Mouse (Mus musculus) gastrocnemius, adult 2 months (tissue): ENCODE results near the gene Lztr1. TPM values are rescaled to one million over a fixed set of nuclear protein-coding genes. Genes with fewer than 3 reads are reported as not detected.

Source experiments
- DNase-seq: peaks from one replicate; pipeline ENCODE4 v3.0.0; 2022
- H3K27ac ChIP-seq: fragments of 200-600 bp; 2 replicates; pipeline ENCODE4 v1.8.1; 2022; ENCODE audit warnings: mild to moderate bottlenecking
- H3K4me3 ChIP-seq: fragments of 200-600 bp; 2 replicates; pipeline ENCODE4 v1.8.1; 2022; ENCODE audit warnings: mild to moderate bottlenecking, moderate library complexity
- CTCF ChIP-seq: fragments of 200-600 bp; IDR thresholded peaks from 2 replicates; pipeline ENCODE4 v1.8.1; 2022; ENCODE audit warnings: antibody characterized with exemption, mild to moderate bottlenecking, moderate library complexity
- intact Hi-C: fragments of 180-260 bp; cut with DNase I; formaldehyde crosslinking; loops from one replicate; pipeline ENCODE4 v1.15.1; 2025
- total RNA-seq, 2 experiments: library from RNA; stranded (reverse); gene quantifications; 2 replicates each; pipeline ENCODE4 v1.2.3; 2021

Lztr1 gene
- total RNA-seq, 2 experiments from 2014 or later: 25.2 to 25.9 TPM

DNA sequence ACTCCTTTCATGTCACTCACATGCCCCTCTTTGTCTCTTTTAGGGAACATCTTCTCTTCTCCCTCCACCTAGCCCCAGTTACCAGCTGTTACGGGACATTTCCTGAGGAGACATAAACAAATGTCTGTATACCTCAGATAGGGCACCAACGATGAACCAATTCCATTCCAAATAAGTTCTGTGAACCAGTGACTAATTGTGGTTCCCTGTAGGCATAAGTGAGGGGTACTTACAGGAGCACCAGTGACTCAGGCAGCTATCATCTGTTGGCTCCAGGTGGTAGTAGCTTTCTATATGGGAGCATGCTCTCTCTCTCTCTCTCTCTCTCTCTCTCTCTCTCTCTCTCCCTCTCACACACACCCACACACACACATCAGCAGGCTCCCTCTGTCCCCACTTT lies 55.7 kb downstream of the Lztr1 start:
- Histone ChIP-seq H3K27ac (no peak overlapping the region), H3K4me3 (no peak overlapping the region)
- intact Hi-C loops: no loop called here
- TF ChIP-seq CTCF: no peak
- no peak for DNase-seq

DNA sequence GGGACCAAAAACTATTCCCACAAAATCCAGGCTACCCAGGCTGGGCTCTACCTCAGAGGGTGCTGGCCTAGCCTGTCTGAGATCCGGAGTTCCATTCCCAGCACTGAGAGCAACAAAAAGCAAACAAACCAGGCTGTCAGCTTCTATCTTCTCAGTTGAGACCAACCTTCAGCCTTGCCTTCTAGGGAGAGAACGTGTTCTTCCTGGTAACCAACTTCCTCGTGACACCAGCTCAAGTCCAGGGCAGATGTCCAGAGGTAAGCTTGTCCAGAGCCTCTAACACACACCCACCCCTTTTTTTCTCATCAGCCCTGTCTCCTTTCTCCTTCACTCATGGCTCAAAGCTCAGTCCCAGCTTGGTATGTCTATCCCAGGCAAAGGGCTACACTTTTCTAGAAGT lies 56.3 kb downstream of the Lztr1 start:
- no peak for DNase-seq
- intact Hi-C loops: no loop called here
- no peak overlapping the region for H3K4me3 ChIP-seq
- no peak overlapping the region for H3K27ac ChIP-seq
- no peak for TF ChIP-seq CTCF

DNA sequence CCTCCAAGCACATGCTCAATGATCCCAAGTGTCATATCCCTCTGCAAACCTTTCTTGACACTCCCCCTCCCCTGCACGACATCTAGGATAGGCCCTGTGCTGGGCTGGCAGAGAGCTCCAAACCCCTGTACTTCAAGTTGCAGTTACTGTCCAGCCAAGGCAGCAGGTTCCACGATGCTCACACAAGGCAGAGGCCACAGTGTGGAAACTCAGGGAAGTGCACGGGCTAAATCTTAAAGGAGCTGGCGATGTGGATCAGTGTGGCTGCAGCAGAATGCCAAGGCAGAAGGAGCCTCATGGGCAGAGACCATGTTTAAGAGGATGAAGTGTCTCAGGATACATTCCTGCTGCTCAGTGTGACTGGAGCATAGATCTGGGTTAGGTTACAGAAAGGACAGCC lies 57.7 kb downstream of the Lztr1 start:
- no peak; the same call in 1 of the 2 replicates for TF ChIP-seq CTCF
- intact Hi-C loops: no loop called here
- Histone ChIP-seq H3K27ac (no peak overlapping the region), H3K4me3 (no peak overlapping the region)
- no peak for DNase-seq

Other genes starting within 250 kb of the Lztr1 start
- gene Tmem191c, start 232.6 kb upstream of the Lztr1 start, total RNA-seq: 1 to 10 TPM in 1 of 2 experiments, under 1 TPM in 1; 0.92 to 1.7 TPM
- under 1 TPM; 0.15 to 0.28 TPM for gene Serpind1, start 177.3 kb upstream of the Lztr1 start, total RNA-seq
- 10 to 100 TPM; 18.4 to 25.0 TPM for gene Snap29, start 102.7 kb upstream of the Lztr1 start, total RNA-seq
- 10 to 100 TPM; 20.2 to 24.3 TPM for gene Pi4ka, start 102.4 kb upstream of the Lztr1 start, total RNA-seq
- 10 to 100 TPM; 21.6 to 28.3 TPM for gene Crkl, start 56.7 kb upstream of the Lztr1 start, total RNA-seq
- gene Aifm3, start 19.1 kb upstream of the Lztr1 start, total RNA-seq: under 1 TPM in 1 of 2 experiments, not detected in 1; 0.08 TPM
- gene Thap7, start 22.4 kb downstream of the Lztr1 start, total RNA-seq: 10 to 100 TPM; 15.8 to 16.0 TPM
- 1 to 10 TPM; 1.6 to 1.8 TPM for gene Lrrc74b, start 52.6 kb downstream of the Lztr1 start, total RNA-seq
- 10 to 100 TPM in 1 of 2 experiments, 1 to 10 TPM in 1; 9.9 to 11.7 TPM for gene P2rx6, start 53.2 kb downstream of the Lztr1 start, total RNA-seq
- under 1 TPM in 1 of 2 experiments, not detected in 1; 0.22 TPM for gene Slc7a4, start 74.5 kb downstream of the Lztr1 start, total RNA-seq
- gene Smpd4, start 110.7 kb downstream of the Lztr1 start, total RNA-seq: 10 to 100 TPM; 10.8 to 11.2 TPM
- gene Ccdc74a, start 137.8 kb downstream of the Lztr1 start, total RNA-seq: under 1 TPM; 0.61 to 0.78 TPM
- gene Med15, start 224.2 kb downstream of the Lztr1 start, total RNA-seq: 10 to 100 TPM; 20.2 to 20.5 TPM